Mouse (Mus musculus) left cerebral cortex, postnatal 4 days (tissue): Measurements from ENCODE around the gene Itgal. TPM values are rescaled to one million over a fixed set of nuclear protein-coding genes. Genes with fewer than 3 reads are reported as not detected.
"Not testable (repeated sequence)": the region's sequence is repeated elsewhere in the genome, so short reads cannot be mapped to it uniquely, and the experiment has no call there.

ENCODE experiments used
- DNase-seq: peaks from one replicate; pipeline ENCODE4 v3.0.0-alpha.2; 2022
- intact Hi-C: fragments of 180-260 bp; cut with DNase I; formaldehyde crosslinking; loops from one replicate; pipeline ENCODE4 v1.15.1; 2025
- total RNA-seq, 2 experiments: library from RNA; stranded (reverse); gene quantifications; 2 replicates each; pipeline ENCODE4 v1.2.3; 2021

Itgal gene
- total RNA-seq = 1 to 10 TPM; 1.2 to 1.6 TPM

GRCm38 (mm10) chr7:127296098-127296497, at the start of gene Itgal:
TSS of gene Itgal (plus strand) at chr7:127296260.
- intact Hi-C loops = no loop called here
- no peak for DNase-seq

GRCm38 (mm10) chr7:127250511-127250910, 45.5 kb upstream of the Itgal start:
- intact Hi-C loops, DNase-seq: not testable (repeated sequence)

GRCm38 (mm10) chr7:127252414-127252813, 43.6 kb upstream of the Itgal start:
- no peak for DNase-seq

GRCm38 (mm10) chr7:127253341-127253740, 42.7 kb upstream of the Itgal start:
- DNase-seq = no peak
- intact Hi-C loops = no loop called here

More at GRCm38 (mm10) chr7:127252414-127252813, 43.6 kb upstream of the Itgal start:
- intact Hi-C loops = no loop called here

- peak; percentile 98 for DNase-seq
- intact Hi-C loops = no loop called here
Measured at GRCm38 (mm10) chr7:127253821-127254769, 42.0 kb upstream of the Itgal start.

- no peak for DNase-seq
- intact Hi-C loops = no loop called here
Measured at GRCm38 (mm10) chr7:127255008-127255407, 41.1 kb upstream of the Itgal start.

GRCm38 (mm10) chr7:127255965-127256364, 40.1 kb upstream of the Itgal start:
- intact Hi-C loops = no loop called here
- no peak for DNase-seq

- no peak for DNase-seq
- intact Hi-C loops = no loop called here
Measured at GRCm38 (mm10) chr7:127256518-127256917, 39.5 kb upstream of the Itgal start.

- no peak for DNase-seq
- intact Hi-C loops = no loop called here
Measured at GRCm38 (mm10) chr7:127259186-127259905, 36.7 kb upstream of the Itgal start.

- DNase-seq = peak; percentile 98
- intact Hi-C loops = no loop called here
Measured at GRCm38 (mm10) chr7:127260309-127261111, 35.5 kb upstream of the Itgal start, which contains the start of gene Dctpp1. TSS of gene Dctpp1 (minus strand) at chr7:127260709.

- intact Hi-C loops = no loop called here
- no peak for DNase-seq
Measured at GRCm38 (mm10) chr7:127262218-127262961, 33.7 kb upstream of the Itgal start.

GRCm38 (mm10) chr7:127263526-127263925, 32.5 kb upstream of the Itgal start:
- DNase-seq = no peak
- intact Hi-C loops = no loop called here

- intact Hi-C loops = no loop called here
- no peak for DNase-seq
Measured at GRCm38 (mm10) chr7:127270256-127270655, 25.8 kb upstream of the Itgal start.

- no peak for DNase-seq
- intact Hi-C loops = no loop called here
Measured at GRCm38 (mm10) chr7:127270666-127271065, 25.4 kb upstream of the Itgal start.

GRCm38 (mm10) chr7:127271093-127271492, 25.0 kb upstream of the Itgal start:
- DNase-seq = no peak
- intact Hi-C loops = no loop called here

- intact Hi-C loops = no loop called here
- no peak for DNase-seq
Measured at GRCm38 (mm10) chr7:127272566-127272965, 23.5 kb upstream of the Itgal start.

GRCm38 (mm10) chr7:127273118-127273923, 22.7 kb upstream of the Itgal start:
- intact Hi-C loops = no loop called here
- peak; percentile 62 for DNase-seq

- peak; percentile 88 for DNase-seq
Measured at GRCm38 (mm10) chr7:127273925-127274789, 21.9 kb upstream of the Itgal start, which contains the start of gene Sephs2. TSS of gene Sephs2 (minus strand) at chr7:127274055.

More at GRCm38 (mm10) chr7:127273925-127274789, 21.9 kb upstream of the Itgal start, which contains the start of gene Sephs2:
- intact Hi-C loops = no loop called here
